Mouse (Mus musculus): Measurements from ENCODE around the gene Gm49380. TPM values are rescaled to one million over a fixed set of nuclear protein-coding genes. Genes with fewer than 3 reads are reported as not detected.
"Not testable (repeated sequence)": the region's sequence is repeated elsewhere in the genome, so short reads cannot be mapped to it uniquely, and the experiment has no call there.

Gene Gm49380
- total RNA-seq, 2 experiments from 2014 or later = 0.11 TPM; not detected in 1

DNA sequence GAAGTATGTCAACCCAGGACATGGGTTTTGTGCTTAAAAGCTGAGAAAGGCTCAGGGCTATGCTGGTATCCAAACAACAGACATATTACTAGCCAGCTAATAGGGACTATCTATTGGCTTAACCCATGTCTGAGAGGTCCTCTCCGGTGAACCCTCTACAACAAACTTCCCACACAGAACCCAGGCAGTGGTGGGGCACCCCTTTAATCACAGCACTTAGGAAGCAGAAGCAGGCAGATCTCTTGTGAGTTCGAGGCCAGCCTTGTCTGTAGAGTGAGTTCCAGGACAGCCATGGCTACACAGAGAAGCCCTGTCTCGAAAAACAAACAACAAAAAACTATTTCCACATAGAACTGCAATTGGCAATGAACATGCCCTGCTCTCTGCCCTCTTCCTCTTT lies 13.4 kb upstream of the Gm49380 start:
- intact Hi-C loops (cut with DNase I) = loop anchor here (2.0 to 10.0 kb wide), 3 partner anchors 18 to 266 kb away; partner anchors contain the start of gene Cbl

DNA sequence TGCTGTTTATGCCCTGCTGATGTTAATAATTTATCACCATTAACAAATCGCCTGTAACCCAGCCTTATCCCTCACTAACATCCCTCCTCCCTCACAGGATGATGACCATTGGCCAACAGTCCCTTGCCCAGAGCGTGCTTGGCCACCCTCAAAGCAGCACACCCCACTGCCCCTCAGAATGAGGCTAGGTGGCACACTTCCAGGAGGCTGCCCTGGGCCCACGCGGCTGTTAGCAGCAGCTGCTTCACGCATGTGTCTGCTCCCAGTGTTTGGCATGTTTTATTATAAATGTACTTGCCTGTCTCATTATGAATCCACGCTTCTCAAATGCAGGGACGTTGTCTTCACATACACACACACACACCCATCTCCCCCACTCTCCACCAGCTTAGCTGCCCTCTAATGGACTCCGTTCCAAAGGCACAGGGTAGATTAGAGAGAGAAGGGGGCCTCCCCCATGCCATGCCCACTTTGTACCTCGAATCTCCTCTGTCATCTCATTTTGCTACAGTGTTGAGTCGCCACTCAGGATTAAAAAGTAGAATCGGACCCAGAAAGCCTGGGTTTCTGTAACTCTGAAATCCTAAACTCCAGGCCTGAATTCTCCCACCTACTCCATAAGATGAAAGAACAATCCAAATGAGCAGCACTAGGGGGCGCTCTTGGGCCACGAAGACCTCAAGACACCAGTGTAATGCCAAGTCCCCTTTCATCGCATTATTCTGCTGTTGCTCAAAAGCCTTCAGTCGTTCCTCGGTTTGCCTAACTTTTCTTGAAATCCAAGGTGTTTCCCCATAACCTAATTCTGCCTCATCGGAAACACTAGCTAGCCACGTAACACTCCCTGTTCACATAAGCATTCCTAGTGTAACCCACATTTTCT lies 12.5 kb upstream of the Gm49380 start:
- intact Hi-C loops (cut with DNase I) = loop anchor here (2.0 to 10.0 kb wide), 3 partner anchors 19 to 267 kb away; partner anchors contain the start of gene Cbl

More for the DNA sequence above, 13.4 kb upstream of the Gm49380 start:
- no peak for DNase-seq (ENCODE audit: low spot score)

GRCm38 (mm10) chr9:44125026-44125425 lies 11.7 kb upstream of the Gm49380 start:
- intact Hi-C loops (cut with DNase I) = loop anchor here (5.0 to 10.0 kb wide), 2 partner anchors 110 to 267 kb away; partner anchors contain the start of gene Cbl
- no peak for DNase-seq (ENCODE audit: low spot score)

More for the DNA sequence above, 12.5 kb upstream of the Gm49380 start:
- DNase-seq (ENCODE audit: low spot score) = peak; percentile 63

DNA sequence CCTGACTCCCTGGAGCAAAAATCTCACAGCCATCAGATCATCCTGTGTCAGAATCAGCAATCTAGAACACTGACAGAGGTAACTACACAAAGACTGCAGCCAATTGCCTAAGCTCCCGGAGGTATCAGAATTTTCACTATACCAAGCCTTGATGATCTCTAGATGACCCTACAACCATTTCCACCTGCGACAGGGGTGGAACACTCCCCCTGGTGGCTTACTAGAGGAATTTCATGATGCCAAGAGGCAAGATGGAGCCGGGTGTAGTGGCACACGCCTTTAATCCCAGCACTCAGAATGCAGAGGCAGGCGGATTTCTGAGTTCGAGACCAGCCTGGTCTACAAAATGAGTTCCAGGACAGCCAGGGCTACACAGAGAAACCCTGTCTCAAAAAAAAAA lies 11.0 kb upstream of the Gm49380 start:
- DNase-seq (ENCODE audit: low spot score) = no peak
- intact Hi-C loops (cut with DNase I) = loop anchor here (10.0 kb wide), 1 partner anchor 110 kb away; the partner anchor contains the start of gene Cbl

- intact Hi-C loops (cut with DNase I) = loop anchor here (10.0 kb wide), 1 partner anchor 115 kb away; the partner anchor contains the start of gene Cbl
- DNase-seq (ENCODE audit: low spot score) = no peak
These were observed 6.7 kb upstream of the Gm49380 start for GRCm38 (mm10) chr9:44119948-44120465.

GRCm38 (mm10) chr9:44119011-44119410 lies 5.7 kb upstream of the Gm49380 start:
- no peak for DNase-seq (ENCODE audit: low spot score)
- intact Hi-C loops (cut with DNase I) = no loop called here

DNA sequence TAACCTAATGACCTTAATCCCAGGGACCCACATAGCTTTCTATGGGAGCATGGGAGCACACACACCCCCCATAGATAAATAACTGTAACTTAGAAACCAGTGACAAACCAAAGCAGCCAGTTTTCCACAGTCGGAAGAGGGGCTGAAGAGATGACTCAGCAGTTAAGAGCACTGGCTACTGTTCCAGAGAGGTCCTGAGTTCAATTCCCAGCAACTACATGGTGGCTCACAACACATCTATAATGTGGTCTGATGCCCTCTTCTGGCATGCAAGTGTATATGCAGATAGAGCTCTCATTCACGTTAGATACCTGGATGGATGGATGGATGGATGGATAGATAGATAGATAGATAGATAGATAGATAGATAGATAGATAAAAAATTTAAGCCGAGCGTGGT lies 2.9 kb upstream of the Gm49380 start:
- intact Hi-C loops (cut with DNase I) = no loop called here
- DNase-seq (ENCODE audit: low spot score) = no peak

- intact Hi-C loops (cut with DNase I) = no loop called here
- no peak for DNase-seq (ENCODE audit: low spot score)
These were observed 2.3 kb upstream of the Gm49380 start for GRCm38 (mm10) chr9:44115599-44115998.

- intact Hi-C loops (cut with DNase I) = no loop called here
- no peak for DNase-seq (ENCODE audit: low spot score)
These were observed 1.2 kb upstream of the Gm49380 start for GRCm38 (mm10) chr9:44114453-44114852.

GRCm38 (mm10) chr9:44111909-44112308 lies 1.4 kb downstream of the Gm49380 start:
- DNase-seq (ENCODE audit: low spot score); intact Hi-C loops (cut with DNase I): not testable (repeated sequence)

DNA sequence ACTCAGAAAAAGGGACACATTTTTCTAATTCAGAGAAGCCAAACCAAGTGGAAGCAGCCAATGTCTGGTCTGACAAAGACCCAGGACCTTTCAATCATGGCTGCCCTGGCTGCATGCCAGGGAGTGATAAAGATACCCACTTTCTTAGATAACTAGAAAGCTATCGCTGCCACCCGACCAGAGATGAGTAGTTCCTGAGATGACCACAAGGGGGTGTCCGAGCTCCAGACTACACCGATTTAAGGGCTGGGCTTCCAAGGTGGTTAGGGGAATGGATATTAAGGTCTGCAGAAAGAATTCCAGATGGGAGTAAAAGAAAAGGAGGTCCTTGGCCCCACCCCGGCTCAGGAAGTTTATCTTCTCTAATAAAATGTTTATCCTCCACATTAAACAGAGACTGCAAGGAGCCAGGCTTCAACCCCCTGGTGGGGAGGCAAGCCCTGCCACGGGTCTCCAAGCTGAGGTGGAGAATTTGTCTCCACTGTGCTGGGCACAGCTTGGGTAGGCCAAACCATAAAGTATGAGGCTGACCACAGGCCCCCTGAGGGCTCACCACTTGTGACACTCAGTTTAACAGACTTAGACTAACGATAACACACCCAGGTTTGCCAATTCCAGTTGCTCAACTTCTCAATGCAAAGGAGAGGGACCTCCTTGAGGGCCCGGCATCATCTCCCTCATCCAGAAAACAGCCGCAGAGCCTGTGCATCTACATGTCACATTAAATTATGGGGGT lies 3.8 kb downstream of the Gm49380 start:
- no peak for DNase-seq (ENCODE audit: low spot score)
- intact Hi-C loops (cut with DNase I) = loop anchor here (5.0 kb wide), 2 partner anchors 37 to 122 kb away; no protein-coding TSS in a partner anchor

- intact Hi-C loops (cut with DNase I) = loop anchor here (5.0 kb wide), 2 partner anchors 36 to 121 kb away; no protein-coding TSS in a partner anchor
- DNase-seq (ENCODE audit: low spot score) = no peak
These were observed 4.8 kb downstream of the Gm49380 start for GRCm38 (mm10) chr9:44108269-44109055.

DNA sequence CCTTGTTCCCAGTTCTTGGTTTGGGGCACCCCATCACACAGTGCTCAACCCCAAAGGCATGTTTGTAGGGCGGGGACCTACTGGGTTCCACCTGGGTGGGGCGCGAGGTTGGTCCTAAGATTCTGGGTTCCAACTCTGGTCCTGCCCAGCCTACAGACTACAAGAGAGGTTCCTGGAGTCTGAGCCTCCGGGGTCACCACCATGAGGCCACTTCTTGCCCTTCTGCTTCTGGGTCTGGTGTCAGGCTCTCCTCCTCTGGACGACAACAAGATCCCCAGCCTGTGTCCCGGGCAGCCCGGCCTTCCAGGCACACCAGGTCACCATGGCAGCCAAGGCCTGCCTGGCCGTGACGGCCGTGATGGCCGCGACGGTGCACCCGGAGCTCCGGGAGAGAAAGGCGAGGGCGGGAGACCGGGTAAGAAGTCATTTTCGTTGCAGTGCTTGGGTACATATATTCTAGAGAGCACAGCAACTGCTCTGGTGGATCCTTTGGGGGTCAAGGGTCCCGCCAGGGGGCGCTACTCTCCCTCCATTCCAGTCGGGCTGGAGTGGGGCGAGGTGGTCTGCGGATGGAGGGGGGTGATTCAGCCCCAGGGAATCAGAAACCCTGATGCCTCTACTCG lies 5.6 kb downstream of the Gm49380 start:
- intact Hi-C loops (cut with DNase I) = loop anchor here (5.0 kb wide), 2 partner anchors 35 to 120 kb away; no protein-coding TSS in a partner anchor
- DNase-seq (ENCODE audit: low spot score) = no peak

DNA sequence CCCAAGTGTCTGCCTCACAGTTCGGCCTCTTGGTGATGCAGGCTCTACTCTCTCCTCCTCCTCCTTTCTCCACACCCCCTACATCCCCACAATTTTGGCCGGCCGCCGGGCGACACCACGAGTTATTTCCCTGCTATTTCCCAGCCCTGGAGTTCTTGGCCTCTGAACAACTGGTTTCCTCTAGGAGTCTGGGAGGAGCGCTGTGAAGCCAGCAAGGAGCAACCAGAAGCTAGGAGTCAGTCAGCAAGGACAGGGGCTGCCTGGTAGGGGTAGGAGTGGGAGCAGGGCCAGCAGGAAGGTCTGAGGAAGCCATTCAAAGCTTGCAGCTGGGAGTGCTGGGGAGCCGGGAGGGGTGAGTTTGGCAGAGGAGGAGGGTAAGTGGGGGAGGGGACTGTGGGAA lies 6.2 kb downstream of the Gm49380 start, which contains the start of gene C1qtnf5:
Gene C1qtnf5, plus strand, starts transcription at position 136 of the 400 bp plus-strand sequence.
- peak; percentile 88 for DNase-seq (ENCODE audit: low spot score)
- intact Hi-C loops (cut with DNase I) = loop anchor here (5.0 kb wide), 2 partner anchors 35 to 120 kb away; no protein-coding TSS in a partner anchor

GRCm38 (mm10) chr9:44106596-44106995 lies 6.7 kb downstream of the Gm49380 start:
- no peak for DNase-seq (ENCODE audit: low spot score)
- intact Hi-C loops (cut with DNase I) = loop anchor here (5.0 kb wide), 2 partner anchors 34 to 119 kb away; no protein-coding TSS in a partner anchor

DNA sequence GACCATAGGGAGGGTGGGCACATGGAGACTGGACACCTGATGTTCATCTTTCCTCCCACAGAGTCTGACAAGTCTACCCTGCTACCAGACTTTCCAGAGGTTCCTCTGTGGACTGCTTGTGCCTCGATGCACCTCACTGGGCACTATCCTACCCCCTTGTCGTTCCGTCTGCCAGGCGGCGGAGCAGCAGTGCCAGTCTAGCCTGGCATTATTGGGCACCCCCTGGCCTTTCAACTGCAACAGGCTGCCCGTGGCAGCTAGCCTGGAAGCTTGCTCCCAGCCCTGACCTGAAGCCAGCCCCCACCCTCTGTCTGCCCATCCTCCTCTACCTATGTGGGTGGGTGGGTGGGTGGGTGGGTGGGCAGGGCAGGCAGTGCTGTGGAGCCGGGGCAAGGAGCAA lies 7.1 kb downstream of the Gm49380 start:
- no peak for DNase-seq (ENCODE audit: low spot score)
- intact Hi-C loops (cut with DNase I) = loop anchor here (5.0 kb wide), 2 partner anchors 34 to 119 kb away; no protein-coding TSS in a partner anchor

DNA sequence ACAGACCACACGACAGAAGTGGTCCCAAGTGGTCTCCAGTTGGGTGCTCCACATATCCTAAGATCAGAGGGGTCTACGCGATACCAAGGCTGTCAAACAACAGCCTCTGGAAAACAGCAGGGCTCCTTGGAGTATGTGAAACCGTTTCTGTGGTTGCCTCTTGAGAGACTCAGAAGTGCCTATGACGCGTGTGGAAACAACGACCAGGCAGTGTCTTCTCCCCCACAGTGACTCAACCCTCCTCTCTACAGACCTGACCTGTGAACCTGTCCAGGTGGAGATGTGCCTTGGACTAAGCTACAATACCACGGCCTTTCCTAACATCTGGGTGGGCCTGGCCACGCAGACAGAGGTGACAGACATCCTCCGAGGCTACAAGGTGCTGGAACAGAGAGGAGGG lies 7.5 kb downstream of the Gm49380 start:
- DNase-seq (ENCODE audit: low spot score) = no peak
- intact Hi-C loops (cut with DNase I) = loop anchor here (5.0 kb wide), 2 partner anchors 33 to 118 kb away; no protein-coding TSS in a partner anchor

GRCm38 (mm10) chr9:44104881-44105280 lies 8.4 kb downstream of the Gm49380 start:
- DNase-seq (ENCODE audit: low spot score) = no peak
- intact Hi-C loops (cut with DNase I) = loop anchor here (5.0 kb wide), 2 partner anchors 33 to 118 kb away; no protein-coding TSS in a partner anchor

Measured in heart, postnatal 25 days (tissue).